Mouse (Mus musculus): Measurements from ENCODE around the gene Fgd2.

DNA sequence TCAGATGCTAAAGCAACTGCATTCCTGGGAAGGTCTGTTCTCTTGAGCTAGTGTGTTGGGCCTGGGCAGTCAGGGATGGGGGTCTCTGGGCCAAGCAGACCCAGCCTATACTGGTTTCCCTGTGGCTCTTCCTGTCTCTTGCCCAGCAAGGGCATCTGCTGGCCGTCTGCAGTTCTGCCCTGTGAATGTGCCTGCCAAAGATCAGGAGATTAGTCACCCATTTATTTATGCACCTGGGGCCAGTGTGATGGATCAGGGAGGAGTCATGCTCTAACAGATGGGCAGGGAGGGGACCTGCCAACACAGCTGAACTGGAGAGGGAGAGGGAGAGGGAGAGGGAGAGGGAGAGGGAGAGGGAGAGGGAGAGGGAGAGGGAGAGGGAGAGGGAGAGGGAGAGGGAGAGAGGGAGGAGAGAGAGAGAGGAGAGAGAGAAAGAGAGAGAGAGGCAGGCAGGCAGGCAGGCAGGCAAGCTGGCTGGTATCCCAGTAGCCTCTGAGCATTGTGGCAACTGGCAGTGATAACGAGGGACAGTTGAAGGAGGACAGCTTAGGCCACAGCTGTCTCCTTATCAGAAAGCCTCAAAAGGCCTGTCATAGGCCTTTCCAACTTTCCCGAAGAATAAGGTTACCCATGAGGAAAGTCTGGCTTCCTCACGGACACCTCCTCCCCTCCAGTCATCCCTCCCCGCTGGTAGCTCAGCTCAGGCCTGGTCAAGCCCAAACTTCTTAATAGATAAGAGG is 29.9 kb upstream of the Fgd2 start:
- TF ChIP-seq CTCF (IDR thresholded peaks at IDR 0.05; ENCODE audit: low read depth, low read length) (no peak), POLR2A (IDR thresholded peaks at IDR 0.05; ENCODE audit: extremely low read depth, insufficient read depth, low read length) (no peak)

All from liver, adult 2 months (tissue).